Mouse (Mus musculus) kidney, postnatal 36 days (tissue): ENCODE measurements around the gene Pias3.
"Not testable (repeated sequence)": the region's sequence is repeated elsewhere in the genome, so short reads cannot be mapped to it uniquely, and the experiment has no call there.

Experiments used
- DNase-seq, 2 experiments: peaks; one replicate each; pipeline ENCODE4 v3.0.0; 2021 to 2022; ENCODE audit warnings: mixed read lengths in 2 of 2

Pias3 gene

GRCm38 (mm10) chr3:96730785-96731184, 34.6 kb downstream of the Pias3 start:
- no peak for DNase-seq

DNA sequence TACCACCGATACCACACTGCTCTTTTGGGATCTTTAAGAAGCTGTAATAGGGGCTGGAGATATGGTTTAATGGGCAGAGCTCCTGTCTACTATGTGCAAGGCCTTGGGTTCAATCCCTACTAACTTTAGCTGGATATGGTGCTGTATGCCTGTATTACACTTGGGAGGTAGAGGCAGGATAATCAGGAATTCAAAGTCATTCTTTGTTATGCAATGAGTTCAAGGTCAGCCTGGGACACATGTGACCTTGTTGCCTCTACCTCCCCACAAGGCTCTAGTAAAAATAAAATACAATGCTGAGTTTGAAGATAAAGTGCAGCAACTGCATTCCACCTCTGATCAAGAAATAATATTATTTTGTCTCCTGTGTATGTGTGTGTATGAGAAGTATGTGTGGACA, 37.8 kb downstream of the Pias3 start:
- no peak for DNase-seq

GRCm38 (mm10) chr3:96735200-96735599, 39.0 kb downstream of the Pias3 start:
- DNase-seq = no peak

- DNase-seq = peak in 1 of 2 experiments; percentile 46
Observed at GRCm38 (mm10) chr3:96737013-96737740, 41.0 kb downstream of the Pias3 start.

- no peak for DNase-seq
Observed at GRCm38 (mm10) chr3:96737995-96738394, 41.8 kb downstream of the Pias3 start.

- not testable (repeated sequence) for DNase-seq
Observed at GRCm38 (mm10) chr3:96740279-96740678, 44.1 kb downstream of the Pias3 start.

GRCm38 (mm10) chr3:96744348-96744747, 48.2 kb downstream of the Pias3 start:
- no peak for DNase-seq

DNA sequence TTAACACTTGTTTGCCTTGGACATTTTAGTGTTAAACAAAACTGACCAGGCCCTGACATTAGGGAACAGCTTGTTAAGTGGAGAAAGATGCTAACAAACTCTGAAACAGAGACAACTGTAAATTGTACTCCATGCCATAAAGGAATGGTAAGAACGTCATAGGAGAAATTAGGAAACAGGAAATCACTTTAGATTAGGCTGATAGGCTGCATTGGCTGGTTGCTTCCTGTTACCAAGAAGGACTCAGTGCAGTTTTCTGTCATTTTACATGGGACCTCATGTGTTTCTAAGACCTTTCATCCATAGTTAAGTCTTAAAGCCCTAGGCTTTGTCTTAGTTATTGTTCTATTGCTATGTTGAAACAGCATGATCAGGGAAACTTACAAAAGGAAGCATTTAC, 50.6 kb downstream of the Pias3 start:
- DNase-seq = no peak
